Mouse (Mus musculus) cerebellum, adult 2 months (tissue): ENCODE measurements around the gene Gm14151. TPM values are rescaled to one million over a fixed set of nuclear protein-coding genes. Genes with fewer than 3 reads are reported as not detected.
"Not testable (repeated sequence)": the region's sequence is repeated elsewhere in the genome, so short reads cannot be mapped to it uniquely, and the experiment has no call there.

ENCODE experiments used
- DNase-seq, 2 experiments: peaks; one replicate each; pipeline ENCODE4 v3.0.0; 2021
- H3K27ac ChIP-seq: fragments of 200-500 bp; 2 replicates; pipeline ENCODE4 v1.5.1; 2012; ENCODE audit warnings: low read length, control low read depth, inconsistent platforms; ENCODE audit not compliant: insufficient read depth
- H3K27me3 ChIP-seq: fragments of 200-500 bp; 2 replicates; pipeline ENCODE4 v1.6.1; 2012; ENCODE audit warnings: inconsistent platforms, mild to moderate bottlenecking, low read length, moderate library complexity; ENCODE audit not compliant: control insufficient read depth, insufficient read depth
- H3K4me1 ChIP-seq: fragments of 200-500 bp; 2 replicates; pipeline ENCODE4 v1.6.1; 2011; ENCODE audit warnings: low read length; ENCODE audit not compliant: control insufficient read depth, insufficient read depth
- H3K4me3 ChIP-seq: fragments of 200-500 bp; replicated peaks from 2 replicates; pipeline ENCODE3; 2011; ENCODE audit warnings: mild to moderate bottlenecking, low read depth, low read length, control low read depth; ENCODE audit not compliant: insufficient read depth
- CTCF ChIP-seq: fragments of 200-500 bp; IDR thresholded peaks from 2 replicates; pipeline ENCODE4 v1.5.1; 2011; ENCODE audit warnings: low read depth, mild to moderate bottlenecking, control low read depth, low read length, moderate library complexity, borderline replicate concordance; ENCODE audit not compliant: insufficient read depth
- POLR2A ChIP-seq: fragments of 200-500 bp; IDR thresholded peaks from 2 replicates; pipeline ENCODE4 v1.6.1; 2011; ENCODE audit warnings: low read length, control low read depth, borderline replicate concordance; ENCODE audit not compliant: insufficient read depth
- WGBS: fragments of 180-500 bp; shearing (Covaris S2); methylation state at CpG from one replicate; pipeline ENCODE4 v1.1.7; 2018; 5-methylcytosine and 5-hydroxymethylcytosine counted together
- polyA plus RNA-seq: library from polyadenylated mRNA; depleted of rRNA; stranded (reverse); fragments of >200 nt; gene quantifications from 2 replicates; pipeline ENCODE4 v1.2.3, GENCODE M21; 2012; rRNA removed

The Gm14151 gene
- polyA plus RNA-seq, result not detected in 2 replicates

- not testable (repeated sequence) for H3K4me1 ChIP-seq, H3K4me3 ChIP-seq, DNase-seq, H3K27me3 ChIP-seq, H3K27ac ChIP-seq
- no CpG with 5 or more reads among the region's 3 CpGs for WGBS
Measured at GRCm38 (mm10) chr2:151092250-151092649, at the start of gene Gm14151. Gm14151 (minus strand) TSS chr2:151092350.

GRCm38 (mm10) chr2:151097945-151098344 lies 5.8 kb upstream of the Gm14151 start, which contains the start of gene Gm14147:
Gm14147 (plus strand) TSS chr2:151098245.
- not testable (repeated sequence) for H3K27me3 ChIP-seq, H3K4me3 ChIP-seq
- no CpG with 5 or more reads among the region's 3 CpGs for WGBS

GRCm38 (mm10) chr2:151056637-151057036 lies 35.5 kb downstream of the Gm14151 start:
- no peak for TF ChIP-seq CTCF
- TF ChIP-seq POLR2A, result no peak
- H3K4me1 ChIP-seq, result no peaks in the 10 kb centered on the region
- 85% methylated on average over 1 of the region's 1 CpGs for WGBS
- H3K27ac ChIP-seq, result no peak overlapping the region
- DNase-seq, result no peak
- no peaks in the 10 kb centered on the region for H3K27me3 ChIP-seq
- no peak overlapping the region for H3K4me3 ChIP-seq

More at GRCm38 (mm10) chr2:151097945-151098344, 5.8 kb upstream of the Gm14151 start, which contains the start of gene Gm14147:
- DNase-seq, H3K27ac ChIP-seq, H3K4me1 ChIP-seq: not testable (repeated sequence)

GRCm38 (mm10) chr2:151040411-151040810 lies 51.7 kb downstream of the Gm14151 start:
- TF ChIP-seq POLR2A (no peak), CTCF (no peak)
- DNase-seq, result no peak
- WGBS, result 95% methylated on average over 1 of the region's 1 CpGs
- Histone ChIP-seq H3K4me3 (no peak overlapping the region), H3K27me3 (no peaks in the 10 kb centered on the region), H3K4me1 (peaks cover 5% of the 10 kb centered on the region; the same call in 1 of the 2 replicates), H3K27ac (no peak overlapping the region)

GRCm38 (mm10) chr2:151039726-151040125 lies 52.4 kb downstream of the Gm14151 start:
- H3K27ac ChIP-seq, result peak overlapping the region; percentile 54
- no peak for TF ChIP-seq POLR2A
- TF ChIP-seq CTCF, result no peak
- peaks cover 5% of the 10 kb centered on the region; the same call in 1 of the 2 replicates for H3K4me1 ChIP-seq
- H3K4me3 ChIP-seq, result peak overlapping the region; percentile 81
- H3K27me3 ChIP-seq, result no peaks in the 10 kb centered on the region
- DNase-seq, result peak in 1 of 2 experiments; percentile 38
- 23% methylated on average over 8 of the region's 8 CpGs for WGBS

GRCm38 (mm10) chr2:151039232-151039695 lies 52.9 kb downstream of the Gm14151 start, which contains the start of the genes Ninl and Nanp:
Ninl (minus strand) TSS chr2:151039382.
Nanp (minus strand) TSS chr2:151039398.
- TF ChIP-seq CTCF (no peak), POLR2A (peak; percentile 76; the same call in 1 of the 2 replicates)
- Histone ChIP-seq H3K4me1 (peaks cover 5% of the 10 kb centered on the region; the same call in 1 of the 2 replicates), H3K27me3 (no peaks in the 10 kb centered on the region), H3K4me3 (peak within 1 kb of the TSS; percentile 81), H3K27ac (peak within 1 kb of the TSS; percentile 90)
- peak; percentile 96 for DNase-seq
- WGBS, result under 1% methylated on average over 34 of the region's 34 CpGs

GRCm38 (mm10) chr2:151038811-151039222 lies 53.3 kb downstream of the Gm14151 start:
- DNase-seq, result no peak
- TF ChIP-seq CTCF (no peak), POLR2A (no peak)
- no peaks in the 10 kb centered on the region for H3K27me3 ChIP-seq

GRCm38 (mm10) chr2:151037876-151038552 lies 54.1 kb downstream of the Gm14151 start:
- Histone ChIP-seq H3K27me3 (no peaks in the 10 kb centered on the region), H3K4me3 (peak overlapping the region; percentile 81), H3K27ac (no peak overlapping the region), H3K4me1 (peaks cover 5% of the 10 kb centered on the region; the same call in 1 of the 2 replicates)
- TF ChIP-seq POLR2A (no peak), CTCF (no peak)
- 23% methylated on average over 18 of the region's 18 CpGs for WGBS
- DNase-seq, result peak; percentile 26 to 42

More at GRCm38 (mm10) chr2:151038811-151039222, 53.3 kb downstream of the Gm14151 start:
- WGBS, result under 1% methylated on average over 30 of the region's 30 CpGs
- peak overlapping the region; percentile 81 for H3K4me3 ChIP-seq
- peaks cover 5% of the 10 kb centered on the region; the same call in 1 of the 2 replicates for H3K4me1 ChIP-seq
- H3K27ac ChIP-seq, result peak overlapping the region; percentile 90
